Mouse (Mus musculus) spleen, adult 10 weeks (tissue): Measurements from ENCODE around the gene Hnmt. TPM values are rescaled to one million over a fixed set of nuclear protein-coding genes. Genes with fewer than 3 reads are reported as not detected.

Experiments
- polyA plus RNA-seq: library from polyadenylated mRNA; stranded (reverse); fragments of 350-450 nt; fragmentation: Illumina TruSeq; extraction: RNeasy Lipid Tissue Mini Kit (QIAGEN cat#74804); gene quantifications from one replicate; pipeline ENCODE4 v1.2.3, GENCODE M21; 2015; ENCODE audit warnings: low replicate concordance; ENCODE audit not compliant: insufficient read depth

Hnmt gene
- 7.0 TPM for polyA plus RNA-seq

DNA sequence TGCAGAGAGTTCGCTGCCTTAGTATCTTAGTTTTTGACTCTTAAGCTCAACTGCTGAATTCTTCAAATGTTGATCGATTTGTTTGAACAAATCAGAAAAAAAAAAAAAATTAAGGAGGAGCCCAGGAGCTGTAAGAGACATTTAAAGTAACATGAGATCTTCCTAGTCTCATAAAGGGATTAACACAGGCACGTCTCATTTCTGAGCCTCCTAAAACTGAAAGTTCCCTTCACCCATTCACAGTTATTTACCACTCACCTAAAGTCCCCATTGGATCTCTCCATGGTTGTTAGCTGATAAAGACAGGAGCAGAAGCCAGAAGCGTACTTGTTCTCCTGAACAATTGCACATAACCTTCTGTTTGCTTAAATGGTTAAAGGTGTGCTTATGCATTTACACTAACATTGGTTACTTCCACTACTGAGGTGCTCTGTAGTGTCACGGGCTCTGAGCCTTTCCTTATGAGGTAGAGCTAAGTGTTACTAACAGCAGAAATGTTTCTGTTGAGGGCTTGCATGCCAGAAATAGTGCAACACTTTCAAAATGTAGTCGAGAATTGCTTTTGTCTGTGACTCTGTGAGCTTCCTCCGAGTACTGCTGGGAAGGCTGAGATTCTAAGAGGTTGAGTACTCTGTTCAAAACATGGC lies at the start of gene Hnmt:
TSS of gene Hnmt (minus strand) at position 51 of the 647 bp plus-strand sequence.

DNA sequence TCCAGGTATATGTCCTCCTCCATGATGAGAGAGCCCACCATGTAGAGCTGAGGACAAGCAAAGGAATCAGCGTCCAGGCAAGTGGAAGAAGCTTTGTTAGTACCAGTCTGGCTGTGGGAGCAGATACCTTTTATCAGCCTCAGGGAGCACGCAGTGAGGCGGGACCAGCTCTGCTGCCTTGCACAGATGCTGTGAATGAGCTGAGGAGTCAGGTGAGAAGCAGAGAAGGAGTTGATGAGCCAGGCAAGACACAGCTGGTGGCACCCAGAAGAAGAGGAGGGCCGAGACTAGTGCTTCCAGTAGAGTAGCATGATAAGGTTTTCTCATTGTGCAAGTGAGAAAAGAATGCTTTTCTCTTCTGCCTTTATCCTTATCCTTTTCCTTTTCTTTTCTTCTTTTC lies 47.3 kb upstream of the Hnmt start, which contains the start of gene Tbpl2:
TSS of gene Tbpl2 (minus strand) at position 101 of the 400 bp plus-strand sequence.

Other genes with a start within 250 kb of the Hnmt start
- gene Tbpl2, start 47.2 kb upstream of the Hnmt start, polyA plus RNA-seq = not detected
- not detected for gene Il1f8, start 103.8 kb upstream of the Hnmt start, polyA plus RNA-seq
- 4.2 TPM for gene Il1f9, start 137.1 kb upstream of the Hnmt start, polyA plus RNA-seq
- gene Il1f6, start 166.0 kb upstream of the Hnmt start, polyA plus RNA-seq = not detected
- gene Il1f5, start 227.6 kb upstream of the Hnmt start, polyA plus RNA-seq = not detected
- gene Il1f10, start 241.8 kb upstream of the Hnmt start, polyA plus RNA-seq = not detected